Mouse (Mus musculus): ENCODE results near the gene Usp9y. TPM values are rescaled to one million over a fixed set of nuclear protein-coding genes. Genes with fewer than 3 reads are reported as not detected.

Gene Usp9y
- not detected for polyA plus RNA-seq (2014; fragmentation: Illumina TruSeq; extraction: RNeasy Lipid Tissue Mini Kit (QIAGEN cat#74804))

DNA sequence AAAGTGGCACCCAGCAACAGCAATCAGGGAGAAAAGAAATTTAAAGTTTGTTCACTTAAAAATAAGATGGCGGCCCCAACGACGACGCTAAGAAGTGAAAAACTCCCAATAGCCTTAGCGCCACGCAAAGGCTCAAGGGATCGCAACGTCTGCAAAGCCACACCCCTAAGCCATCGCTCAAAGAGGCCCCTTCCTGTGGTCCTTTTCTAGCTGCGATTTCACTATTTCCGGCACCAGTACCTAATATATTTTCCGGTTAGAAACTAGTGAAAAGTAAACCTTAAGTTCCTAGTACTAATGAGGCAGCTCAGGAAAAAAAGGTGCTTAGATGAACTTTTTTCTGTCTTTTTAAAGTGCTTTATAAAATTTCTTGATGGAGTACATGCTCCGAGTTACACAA, at the start of gene Usp9y:
Gene Usp9y (minus strand): TSS at position 101 of the 400 bp plus-strand sequence.

DNA sequence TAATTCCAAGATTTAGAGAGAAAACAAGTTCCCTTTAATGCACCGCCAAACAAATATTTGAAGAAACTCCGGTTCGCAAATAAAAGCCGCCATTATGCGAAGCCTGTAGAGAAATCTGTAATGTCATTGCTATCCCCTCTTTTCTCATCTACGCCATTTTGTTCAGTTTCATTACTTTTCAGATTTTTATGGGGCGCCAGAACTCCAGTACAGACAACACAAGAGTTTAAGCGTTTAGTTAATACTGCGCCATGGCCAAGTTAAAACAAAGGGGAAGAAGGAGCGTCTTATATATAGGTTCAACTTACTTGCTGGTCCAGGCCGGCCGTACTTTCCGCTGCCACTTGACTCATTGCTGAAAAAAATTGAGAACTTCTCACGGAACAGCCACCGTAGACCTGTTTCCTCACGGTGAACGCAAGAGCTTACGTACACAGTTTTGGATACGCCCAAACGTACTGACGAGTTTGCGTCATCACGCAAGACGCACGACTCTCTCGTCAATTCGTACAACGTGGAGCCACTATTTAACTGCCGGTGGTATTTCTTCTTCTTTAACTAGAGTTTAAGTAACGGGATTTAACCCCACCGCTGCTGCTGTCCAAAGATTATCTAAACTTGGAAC, 173.3 kb downstream of the Usp9y start, which contains the start of gene Ddx3y:
Gene Ddx3y (minus strand): TSS at position 459 of the 625 bp plus-strand sequence.

Other genes with a start within 250 kb of the Usp9y start
- gene Uty, start 214.0 kb downstream of the Usp9y start, polyA plus RNA-seq (2014; fragmentation: Illumina TruSeq; extraction: RNeasy Lipid Tissue Mini Kit (QIAGEN cat#74804)): not detected
- gene Ddx3y, start 173.2 kb downstream of the Usp9y start, polyA plus RNA-seq (2014; fragmentation: Illumina TruSeq; extraction: RNeasy Lipid Tissue Mini Kit (QIAGEN cat#74804)): not detected